Mouse (Mus musculus) liver, embryonic 14.5 days (tissue): ENCODE results near the gene Amt.

Experiments used
- CTCF ChIP-seq: IDR thresholded peaks from 2 replicates; pipeline ENCODE4 v1.5.1; 2016; ENCODE audit warnings: antibody characterized with exemption, low read depth, control low read depth
- EP300 ChIP-seq: IDR thresholded peaks from 2 replicates; pipeline ENCODE4 v1.6.1; 2016; ENCODE audit warnings: antibody characterized with exemption, low read depth

GRCm38 (mm10) chr9:108263131-108263681 is 33.4 kb upstream of the Amt start:
- no peak for TF ChIP-seq CTCF
- TF ChIP-seq EP300, result no peak
